Mouse (Mus musculus) forebrain, postnatal 0 days (tissue): ENCODE data around the gene Plek. TPM values are rescaled to one million over a fixed set of nuclear protein-coding genes. Genes with fewer than 3 reads are reported as not detected.

Experiments used
- ATAC-seq: fragments of 200-750 bp; cut with Nextera tagmentation; 2 replicates; pipeline ENCODE4 v1.8.0; 2017; ENCODE audit warnings: mild to moderate bottlenecking, moderate library complexity
- DNase-seq: peaks from one replicate; pipeline ENCODE4 v3.0.0-alpha.2; 2015
- H3K27ac ChIP-seq: fragments of 300-500 bp; sonication (generic); 2 replicates; pipeline ENCODE4 v1.5.1; 2014; ENCODE audit warnings: low read depth, mild to moderate bottlenecking, antibody characterized with exemption, low read length, moderate library complexity, mixed read lengths
- H3K27me3 ChIP-seq: fragments of 300-500 bp; sonication (generic); 2 replicates; pipeline ENCODE4 v1.6.1; 2014; ENCODE audit warnings: mild to moderate bottlenecking, low read length, mixed read lengths; ENCODE audit not compliant: insufficient read depth
- H3K36me3 ChIP-seq: fragments of 300-500 bp; sonication (generic); 2 replicates; pipeline ENCODE4 v1.6.1; 2014; ENCODE audit warnings: mild to moderate bottlenecking, moderate library complexity; ENCODE audit not compliant: insufficient read depth
- H3K4me1 ChIP-seq: fragments of 300-500 bp; sonication (generic); 2 replicates; pipeline ENCODE4 v1.6.1; 2014; ENCODE audit warnings: antibody characterized with exemption; ENCODE audit not compliant: insufficient read depth
- H3K4me2 ChIP-seq: fragments of 300-500 bp; sonication (generic); 2 replicates; pipeline ENCODE4 v1.6.1; 2014; ENCODE audit warnings: low read depth, mild to moderate bottlenecking, moderate library complexity
- H3K4me3 ChIP-seq: fragments of 300-500 bp; sonication (generic); 2 replicates; pipeline ENCODE4 v1.5.1; 2014; ENCODE audit warnings: low read depth, low read length, mixed read lengths
- H3K9ac ChIP-seq: fragments of 300-500 bp; sonication (generic); 2 replicates; pipeline ENCODE4 v1.6.1; 2014; ENCODE audit warnings: mild to moderate bottlenecking
- H3K9me3 ChIP-seq: fragments of 300-500 bp; sonication (generic); 2 replicates; pipeline ENCODE4 v1.6.1; 2016; ENCODE audit warnings: low read length
- CTCF ChIP-seq: sonication (generic); IDR thresholded peaks from 2 replicates; pipeline ENCODE4 v1.5.1; 2016; ENCODE audit warnings: antibody characterized with exemption, control low read depth, low read depth
- WGBS: fragments of 180-500 bp; shearing (Covaris S2); extraction: QIAGEN DNeasy Blood & Tissue Kit; methylation state at CpG from one replicate; pipeline ENCODE4 v1.1.7; 2014; 5-methylcytosine and 5-hydroxymethylcytosine counted together
- polyA plus RNA-seq: library from polyadenylated mRNA; unstranded; fragments of >200 nt; fragmentation: Nextera tagmentation; extraction: Ambion mirVana; gene quantifications from 2 replicates; pipeline ENCODE4 v1.2.1, GENCODE M21; 2015
- total RNA-seq: library from RNA; depleted of rRNA; stranded (reverse); fragments of >200 nt; gene quantifications from 2 replicates; pipeline ENCODE4 v1.2.3, GENCODE M21; 2014

Plek gene
- total and polyA plus RNA-seq, 2 experiments from 2014 or later, result 4.1 to 7.5 TPM

DNA sequence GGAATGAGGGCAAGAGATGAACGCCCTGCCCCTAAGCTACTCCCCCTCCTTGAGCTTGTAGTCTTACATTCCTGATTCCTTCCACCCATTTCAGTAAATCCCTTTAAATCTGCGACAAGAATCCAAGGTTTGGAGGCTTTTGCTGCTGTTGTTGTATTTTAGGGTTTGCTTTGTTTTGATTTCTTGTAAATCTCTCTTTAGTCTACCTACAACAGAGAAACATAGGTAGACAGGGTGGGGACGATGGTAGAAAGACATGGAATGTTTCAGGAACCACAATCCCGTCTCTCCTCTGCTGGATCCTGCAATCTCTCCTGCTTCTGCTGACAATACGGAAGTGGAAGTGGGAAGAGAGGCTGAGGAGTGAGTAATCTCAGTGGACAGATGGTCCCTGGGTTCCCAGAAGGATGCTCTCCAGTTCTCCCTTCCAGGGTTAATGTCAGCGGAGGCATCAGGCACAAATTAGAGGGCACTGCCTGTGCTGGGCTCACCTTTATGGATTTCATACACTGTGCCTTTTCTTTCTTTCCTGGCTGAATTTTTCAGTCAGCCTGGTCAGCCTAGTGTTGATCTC lies 382 bp upstream of the Plek start:
- Histone ChIP-seq H3K4me2 (peak overlapping the region; percentile 69), H3K9me3 (no peaks in the 10 kb centered on the region), H3K4me1 (peaks cover 8% of the 10 kb centered on the region; the same call in 1 of the 2 replicates), H3K36me3 (no peaks in the 10 kb centered on the region), H3K4me3 (peak overlapping the region; percentile 73), H3K9ac (peak overlapping the region; percentile 88), H3K27me3 (no peaks in the 10 kb centered on the region), H3K27ac (peak overlapping the region; percentile 88)
- TF ChIP-seq CTCF, result no peak
- ATAC-seq (peak; percentile 15; the same call in 1 of the 2 replicates), DNase-seq (peak; percentile 57)
- 9% methylated on average over 6 of the region's 6 CpGs for WGBS

DNA sequence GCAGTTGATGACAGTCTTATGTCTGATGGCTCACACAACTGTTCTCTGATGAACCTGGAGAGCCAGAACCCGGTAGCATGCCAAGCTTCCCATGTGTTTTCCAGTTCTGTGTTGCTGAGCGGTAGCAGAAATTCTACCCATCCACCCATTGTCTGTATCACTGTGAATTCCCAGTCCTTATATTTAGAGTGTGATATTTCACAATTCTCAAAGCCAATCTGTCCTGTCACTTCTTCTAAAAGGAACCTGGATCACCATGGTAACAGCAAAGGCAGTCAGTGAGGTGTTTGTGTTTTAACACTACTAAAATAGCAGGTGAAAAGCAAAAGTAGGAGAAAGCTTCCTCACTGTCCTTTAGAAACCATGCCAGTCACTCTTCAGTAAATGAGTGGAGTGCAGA lies 6.4 kb downstream of the Plek start:
- Histone ChIP-seq H3K9ac (no peak overlapping the region), H3K4me2 (no peak overlapping the region), H3K27ac (no peak overlapping the region), H3K36me3 (no peaks in the 10 kb centered on the region), H3K4me3 (no peak overlapping the region), H3K4me1 (no peaks in the 10 kb centered on the region), H3K9me3 (no peaks in the 10 kb centered on the region), H3K27me3 (no peaks in the 10 kb centered on the region)
- WGBS, result 68% methylated on average over 2 of the region's 2 CpGs
- ATAC-seq (peak; percentile 80), DNase-seq (peak; percentile 48)
- no peak for TF ChIP-seq CTCF

DNA sequence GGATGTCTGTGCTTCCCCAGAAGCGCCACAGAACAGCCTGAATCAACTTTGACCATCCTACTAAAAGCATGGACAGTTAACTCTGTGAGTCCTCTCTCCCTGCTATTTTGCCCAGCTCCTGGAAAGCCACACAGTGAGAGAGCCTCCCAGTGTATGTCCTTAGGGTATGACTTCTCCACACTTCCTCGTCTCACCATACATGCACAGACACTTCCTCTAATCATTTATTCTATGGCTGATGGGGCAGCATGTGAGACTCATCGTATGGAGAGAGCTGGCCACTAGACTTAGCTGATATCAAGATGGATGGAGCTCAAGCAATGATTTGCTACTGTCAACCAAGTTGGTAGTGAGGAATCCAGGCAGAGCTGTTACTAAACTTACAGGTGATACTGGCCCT lies 28.2 kb downstream of the Plek start:
- H3K9ac ChIP-seq, result no peak overlapping the region
- DNase-seq (no peak), ATAC-seq (no peak)
- H3K9me3 ChIP-seq, result no peaks in the 10 kb centered on the region
- H3K4me2 ChIP-seq, result no peak overlapping the region
- H3K27me3 ChIP-seq, result no peaks in the 10 kb centered on the region
- H3K36me3 ChIP-seq, result no peaks in the 10 kb centered on the region
- no peak overlapping the region for H3K27ac ChIP-seq
- TF ChIP-seq CTCF, result no peak
- WGBS, result 76% methylated on average over 3 of the region's 3 CpGs
- no peak overlapping the region for H3K4me3 ChIP-seq
- H3K4me1 ChIP-seq, result no peaks in the 10 kb centered on the region

DNA sequence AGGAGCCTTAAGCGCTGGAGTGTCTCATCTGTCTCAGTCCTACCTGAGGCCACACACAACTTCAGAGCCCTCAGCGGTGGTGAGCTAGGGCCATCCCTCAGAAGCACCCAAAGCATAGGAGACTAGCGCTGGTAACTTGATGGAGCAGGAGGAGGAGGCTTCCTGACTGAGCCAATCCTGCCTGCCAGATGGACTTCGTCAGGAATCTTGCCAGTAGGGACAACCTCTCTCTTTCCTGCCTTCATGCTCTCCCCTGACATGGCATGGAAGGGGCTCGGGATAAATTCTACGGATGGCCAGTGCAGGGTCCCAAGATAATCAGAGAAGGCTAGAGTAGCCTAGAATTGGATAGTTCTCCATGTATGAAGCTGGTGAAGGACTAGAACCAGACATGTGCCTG lies 29.0 kb downstream of the Plek start:
- no peak for DNase-seq
- Histone ChIP-seq H3K27me3 (no peaks in the 10 kb centered on the region), H3K4me1 (no peaks in the 10 kb centered on the region), H3K4me3 (no peak overlapping the region), H3K9ac (no peak overlapping the region), H3K4me2 (no peak overlapping the region), H3K9me3 (no peaks in the 10 kb centered on the region; the same call in 1 of the 2 replicates), H3K27ac (no peak overlapping the region), H3K36me3 (no peaks in the 10 kb centered on the region)
- WGBS, result 89% methylated on average over 6 of the region's 6 CpGs
- TF ChIP-seq CTCF, result no peak
- no peak for ATAC-seq

DNA sequence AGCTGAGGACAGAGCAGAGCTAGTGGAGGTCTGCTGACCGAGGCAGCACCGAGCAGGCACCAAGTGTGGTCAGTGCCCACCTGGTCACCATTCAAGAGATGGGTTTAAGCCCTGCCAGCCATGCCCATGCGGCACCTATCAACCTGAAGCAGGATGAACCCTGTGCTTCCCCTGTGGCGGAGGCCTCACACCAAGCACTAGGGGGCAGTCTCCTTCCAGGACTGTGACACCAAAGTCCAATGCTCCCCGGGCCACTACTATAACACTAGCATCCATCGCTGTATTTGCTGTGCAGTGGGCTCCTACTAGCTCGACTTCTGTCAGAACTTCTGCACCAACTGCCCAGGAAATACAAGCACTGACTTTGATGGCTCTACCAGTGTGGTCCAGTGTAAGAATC lies 32.9 kb downstream of the Plek start:
- Histone ChIP-seq H3K36me3 (no peaks in the 10 kb centered on the region), H3K4me3 (no peak overlapping the region), H3K4me2 (no peak overlapping the region), H3K27me3 (no peaks in the 10 kb centered on the region), H3K9me3 (no peaks in the 10 kb centered on the region; the same call in 1 of the 2 replicates), H3K27ac (no peak overlapping the region), H3K9ac (no peak overlapping the region), H3K4me1 (no peaks in the 10 kb centered on the region)
- DNase-seq (no peak), ATAC-seq (no peak)
- WGBS, result 89% methylated on average over 7 of the region's 7 CpGs
- no peak for TF ChIP-seq CTCF

DNA sequence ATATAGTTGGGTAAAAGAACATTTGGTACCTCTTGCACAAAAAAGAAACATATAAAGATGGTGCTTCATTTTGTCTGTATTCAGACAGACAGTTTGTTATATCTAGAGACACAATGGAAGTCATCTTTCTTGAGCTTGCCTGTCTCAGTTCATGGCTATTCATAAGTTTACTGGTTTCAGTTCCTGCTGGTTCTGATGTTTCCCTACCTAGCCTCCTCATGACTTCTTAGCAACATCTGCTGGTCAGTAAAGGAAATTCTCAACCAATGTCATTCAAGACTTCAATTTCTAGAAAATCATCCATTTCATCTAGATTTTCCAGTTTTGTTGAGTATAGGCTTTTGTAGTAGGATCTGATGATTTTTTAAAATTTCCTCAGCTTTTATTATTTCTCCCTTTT lies 39.2 kb downstream of the Plek start:
- Histone ChIP-seq H3K27me3 (no peaks in the 10 kb centered on the region), H3K4me2 (no peak overlapping the region), H3K4me3 (no peak overlapping the region), H3K4me1 (no peaks in the 10 kb centered on the region), H3K27ac (no peak overlapping the region), H3K9ac (no peak overlapping the region), H3K9me3 (no peaks in the 10 kb centered on the region), H3K36me3 (no peaks in the 10 kb centered on the region)
- no peak for TF ChIP-seq CTCF
- ATAC-seq (no peak), DNase-seq (no peak)

DNA sequence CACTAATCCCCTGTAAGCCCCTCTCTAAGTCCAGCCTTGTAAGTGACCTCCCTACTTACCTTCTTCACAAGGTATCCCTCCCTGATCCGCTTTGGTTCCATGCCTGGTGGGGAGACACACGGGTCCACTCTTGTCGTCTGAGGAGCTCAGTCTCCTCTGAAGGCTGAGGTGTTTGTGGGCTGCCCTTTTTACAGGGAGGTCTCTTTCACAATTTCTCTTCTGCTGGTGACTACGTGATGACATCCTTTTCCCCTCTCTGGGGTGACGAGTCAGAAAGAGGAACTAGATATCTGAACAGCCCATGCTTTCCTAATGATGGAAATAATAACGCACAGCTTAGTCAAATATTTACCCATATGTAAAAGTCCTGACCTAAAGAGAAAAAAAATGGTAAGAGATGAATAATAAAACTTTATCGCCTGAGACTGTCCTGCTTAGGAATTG lies 43.7 kb downstream of the Plek start:
- Histone ChIP-seq H3K27me3 (no peaks in the 10 kb centered on the region), H3K27ac (no peak overlapping the region), H3K36me3 (no peaks in the 10 kb centered on the region), H3K9ac (no peak overlapping the region), H3K4me2 (no peak overlapping the region), H3K4me3 (no peak overlapping the region), H3K4me1 (no peaks in the 10 kb centered on the region), H3K9me3 (no peaks in the 10 kb centered on the region)
- DNase-seq, result no peak
- 77% methylated on average over 7 of the region's 7 CpGs for WGBS
- TF ChIP-seq CTCF, result no peak
- no peak for ATAC-seq
